Mouse (Mus musculus) heart, embryonic 10.5 days (tissue): ENCODE data around the gene Golga1. TPM values are rescaled to one million over a fixed set of nuclear protein-coding genes. Genes with fewer than 3 reads are reported as not detected.
"Not testable (repeated sequence)": the region's sequence is repeated elsewhere in the genome, so short reads cannot be mapped to it uniquely, and the experiment has no call there.

Experiments
- DNase-seq: peaks from one replicate; pipeline ENCODE4 v3.0.0-alpha.2; 2017; ENCODE audit warnings: low spot score
- H3K27ac ChIP-seq: fragments of 300-500 bp; sonication (generic); 2 replicates; pipeline ENCODE4 v1.5.1; 2016; ENCODE audit warnings: mild to moderate bottlenecking
- H3K27me3 ChIP-seq: fragments of 300-500 bp; sonication (generic); 2 replicates; pipeline ENCODE4 v1.6.1; 2016; ENCODE audit warnings: mild to moderate bottlenecking; ENCODE audit not compliant: poor library complexity, insufficient read depth, severe bottlenecking
- H3K36me3 ChIP-seq: fragments of 300-500 bp; sonication (generic); 2 replicates; pipeline ENCODE4 v1.6.1; 2016; ENCODE audit warnings: mild to moderate bottlenecking, moderate library complexity
- H3K4me1 ChIP-seq: fragments of 300-500 bp; sonication (generic); 2 replicates; pipeline ENCODE4 v1.6.1; 2016; ENCODE audit warnings: mild to moderate bottlenecking
- H3K4me3 ChIP-seq: fragments of 300-500 bp; sonication (generic); 2 replicates; pipeline ENCODE4 v1.5.1; 2016; ENCODE audit warnings: mild to moderate bottlenecking, moderate library complexity
- H3K9me3 ChIP-seq: fragments of 300-500 bp; sonication (generic); 2 replicates; pipeline ENCODE4 v1.6.1; 2016; ENCODE audit warnings: mild to moderate bottlenecking, moderate library complexity
- WGBS: fragments of 180-500 bp; shearing (Covaris S2); methylation state at CpG from one replicate; pipeline ENCODE4 v1.1.7; 2016; 5-methylcytosine and 5-hydroxymethylcytosine counted together
- polyA plus RNA-seq: library from polyadenylated mRNA; unstranded; fragments of >200 nt; fragmentation: Nextera tagmentation; extraction: Ambion mirVana; gene quantifications from 2 replicates; pipeline ENCODE4 v1.2.1, GENCODE M21; 2016

Gene Golga1
- 18.1 and 18.5 TPM in 2 replicates for polyA plus RNA-seq

DNA sequence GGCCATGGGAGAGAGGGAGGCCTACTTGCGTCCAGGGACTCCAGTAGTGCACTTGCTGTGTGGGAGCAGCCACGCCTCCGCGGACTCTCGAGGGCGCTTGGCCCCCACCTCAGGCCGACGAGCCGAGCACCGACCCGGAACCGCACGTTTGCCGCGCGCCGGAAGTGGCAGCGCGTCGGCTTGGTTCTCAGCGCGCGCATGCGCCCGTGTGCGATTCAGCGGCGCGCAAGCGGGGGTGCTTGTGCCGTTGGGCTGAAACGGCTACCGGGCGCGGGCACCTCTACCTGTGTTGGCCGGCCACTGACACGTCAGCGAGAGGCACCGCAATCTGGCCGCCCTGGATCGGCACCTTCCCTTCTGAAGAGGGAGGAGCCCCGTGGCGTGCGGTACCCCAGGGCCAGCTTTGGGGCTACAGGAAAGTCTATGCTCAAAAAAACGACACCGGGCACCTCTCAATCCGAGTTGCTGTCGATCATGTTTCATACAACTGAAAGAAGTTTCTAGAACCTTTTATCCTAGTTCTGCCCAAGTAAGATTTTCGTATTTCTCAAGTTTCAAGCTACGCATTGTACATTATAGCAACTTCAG lies at the start of gene Golga1:
Golga1 (minus strand) TSS at position 142 of the 588 bp plus-strand sequence.
- Histone ChIP-seq H3K4me1 (peaks cover 2% of the 10 kb centered on the region; the same call in 1 of the 2 replicates), H3K27me3 (no peaks in the 10 kb centered on the region), H3K27ac (peak within 1 kb of the TSS; percentile 96), H3K36me3 (peaks cover 12% of the 10 kb centered on the region; the same call in 1 of the 2 replicates), H3K4me3 (peak within 1 kb of the TSS; percentile 94), H3K9me3 (no peaks in the 10 kb centered on the region)
- under 1% methylated on average over 50 of the region's 50 CpGs for WGBS
- peak; percentile 96 for DNase-seq

DNA sequence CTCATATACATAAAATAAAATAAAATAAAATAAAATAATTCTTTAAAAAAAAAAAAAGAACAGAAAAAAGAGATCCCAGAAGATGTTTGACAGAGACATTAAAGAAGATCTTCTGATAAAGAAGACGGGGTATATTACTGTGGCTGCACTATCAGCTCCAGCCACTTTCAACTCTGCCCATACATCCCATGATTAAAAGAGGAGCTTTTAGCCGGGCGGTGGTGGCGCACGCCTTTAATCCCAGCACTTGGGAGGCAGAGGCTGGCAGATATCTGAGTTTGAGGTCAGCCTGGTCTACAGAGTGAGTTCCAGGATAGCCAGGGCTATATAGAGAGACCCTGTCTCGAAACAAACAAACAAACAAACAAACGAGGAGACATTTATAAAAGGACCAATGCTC lies 48.8 kb upstream of the Golga1 start:
- no peaks in the 10 kb centered on the region for H3K4me1 ChIP-seq
- H3K27ac ChIP-seq = no peak overlapping the region
- H3K27me3 ChIP-seq = no peaks in the 10 kb centered on the region
- 86% methylated on average over 7 of the region's 7 CpGs for WGBS
- no peak overlapping the region for H3K4me3 ChIP-seq
- H3K9me3 ChIP-seq = no peaks in the 10 kb centered on the region
- no peak for DNase-seq
- peaks cover 30% of the 10 kb centered on the region for H3K36me3 ChIP-seq

DNA sequence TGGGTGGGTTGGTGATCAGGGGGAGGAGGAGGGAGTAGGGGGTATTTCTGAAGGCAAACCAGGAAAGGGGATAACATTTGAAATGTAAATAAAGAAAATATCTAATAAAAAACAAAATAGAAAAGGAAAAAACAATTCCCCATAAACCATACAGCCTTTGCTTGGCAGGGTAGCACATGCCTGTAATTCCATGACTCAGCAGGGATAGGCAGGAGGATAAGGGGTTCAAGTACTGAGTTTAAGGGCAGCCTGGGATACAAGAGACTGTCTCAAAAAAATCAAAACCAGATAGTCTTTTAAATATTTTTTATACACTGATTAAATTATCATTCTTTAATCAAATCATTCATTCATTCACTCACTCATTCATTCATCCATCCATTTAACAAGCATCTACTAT lies 45.2 kb upstream of the Golga1 start:
- DNase-seq = no peak
- no peak overlapping the region for H3K4me3 ChIP-seq
- H3K4me1 ChIP-seq = no peaks in the 10 kb centered on the region
- H3K36me3 ChIP-seq = peaks cover 23% of the 10 kb centered on the region
- H3K27ac ChIP-seq = no peak overlapping the region
- no peaks in the 10 kb centered on the region for H3K9me3 ChIP-seq
- H3K27me3 ChIP-seq = no peaks in the 10 kb centered on the region

DNA sequence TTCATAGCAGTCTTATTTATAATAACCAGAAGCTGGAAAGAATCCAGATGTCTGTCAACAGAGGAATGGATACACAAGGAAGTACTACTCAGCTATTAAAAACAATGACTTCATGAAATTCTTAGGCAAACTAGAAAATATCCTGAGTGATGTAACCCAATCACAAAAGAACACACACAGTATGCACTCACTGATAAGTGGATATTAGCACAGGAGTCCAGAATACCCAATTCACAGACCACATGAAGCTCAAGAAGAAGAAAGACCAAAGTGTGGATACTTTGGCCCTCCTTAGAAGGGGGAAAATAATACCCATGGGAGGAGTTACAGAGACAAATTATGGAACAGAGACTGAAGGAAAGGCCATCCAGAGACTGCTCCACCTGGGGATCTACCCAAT lies 44.4 kb upstream of the Golga1 start:
- not testable (repeated sequence) for H3K9me3 ChIP-seq, H3K4me1 ChIP-seq, H3K27ac ChIP-seq, H3K4me3 ChIP-seq, DNase-seq, H3K27me3 ChIP-seq
- peaks cover 23% of the 10 kb centered on the region for H3K36me3 ChIP-seq

DNA sequence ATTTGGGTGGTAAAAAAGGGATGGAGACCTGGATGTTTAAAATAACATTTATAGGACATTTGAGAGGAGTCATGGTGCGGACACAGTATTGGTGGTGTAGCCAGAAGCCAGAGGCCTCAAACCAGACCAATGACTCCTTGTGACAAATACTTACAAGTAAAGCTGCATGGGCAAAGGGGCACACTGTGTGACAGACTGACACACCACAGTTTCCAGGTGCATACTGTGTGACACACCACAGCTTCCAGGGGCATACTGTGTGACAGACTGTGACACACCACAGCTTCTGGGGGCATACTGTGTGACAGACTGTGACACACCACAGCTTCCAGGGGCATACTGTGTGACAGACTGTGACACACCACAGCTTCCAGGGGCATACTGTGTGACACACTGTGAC lies 34.6 kb upstream of the Golga1 start:
- H3K27me3 ChIP-seq = not testable (repeated sequence)

DNA sequence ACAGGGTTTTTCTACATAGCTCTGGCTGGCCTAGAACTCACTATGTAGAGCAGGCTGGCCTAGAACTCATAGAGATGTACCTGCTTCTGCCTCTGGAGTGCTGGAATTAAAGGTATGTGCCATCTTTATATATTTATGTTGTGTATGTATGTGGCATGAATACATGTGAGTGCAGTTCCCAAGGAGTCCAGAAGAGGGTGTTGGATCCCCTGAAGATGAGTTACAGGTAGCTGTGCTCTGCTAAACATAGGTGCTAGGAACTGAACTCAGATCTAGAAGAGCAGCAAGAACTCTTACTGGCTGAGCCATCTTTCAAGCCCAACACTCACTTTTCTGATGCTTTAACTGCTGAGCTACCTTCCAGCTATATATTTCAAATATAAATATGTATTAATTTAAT lies 32.7 kb upstream of the Golga1 start:
- H3K4me3 ChIP-seq = no peak overlapping the region
- H3K4me1 ChIP-seq = no peaks in the 10 kb centered on the region
- no peak for DNase-seq
- H3K27ac ChIP-seq = no peak overlapping the region
- no peaks in the 10 kb centered on the region for H3K9me3 ChIP-seq
- H3K27me3 ChIP-seq = no peaks in the 10 kb centered on the region
- H3K36me3 ChIP-seq = peaks cover 34% of the 10 kb centered on the region

More for the DNA sequence above, 34.6 kb upstream of the Golga1 start:
- H3K36me3 ChIP-seq = peaks cover 32% of the 10 kb centered on the region
- not testable (repeated sequence) for H3K4me1 ChIP-seq, DNase-seq, H3K27ac ChIP-seq, H3K4me3 ChIP-seq, H3K9me3 ChIP-seq
- WGBS = 80% methylated on average over 1 of the region's 1 CpGs

DNA sequence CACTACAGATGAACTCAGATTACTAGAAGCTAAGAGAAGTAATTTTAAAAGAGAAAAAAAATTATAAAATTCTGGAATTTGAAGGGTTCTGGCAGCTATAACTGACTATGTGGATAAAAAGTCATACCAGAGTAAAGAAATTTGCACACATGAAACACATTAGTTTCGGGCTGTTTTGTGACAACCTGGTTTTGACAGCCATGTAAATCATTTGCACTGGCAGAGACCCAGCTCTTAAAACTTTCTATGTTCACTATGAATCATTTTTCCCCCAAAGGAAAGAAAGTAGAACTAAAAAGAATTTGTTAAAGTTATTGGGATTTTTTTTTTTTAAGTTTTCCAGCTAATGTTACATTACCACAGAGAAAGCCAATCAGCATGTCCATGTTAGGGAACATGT lies 26.6 kb upstream of the Golga1 start:
- DNase-seq = no peak
- H3K27ac ChIP-seq = no peak overlapping the region
- H3K27me3 ChIP-seq = no peaks in the 10 kb centered on the region
- peaks cover 20% of the 10 kb centered on the region for H3K36me3 ChIP-seq
- no peak overlapping the region for H3K4me3 ChIP-seq
- WGBS = 91% methylated on average over 1 of the region's 1 CpGs
- no peaks in the 10 kb centered on the region for H3K9me3 ChIP-seq
- H3K4me1 ChIP-seq = no peaks in the 10 kb centered on the region

DNA sequence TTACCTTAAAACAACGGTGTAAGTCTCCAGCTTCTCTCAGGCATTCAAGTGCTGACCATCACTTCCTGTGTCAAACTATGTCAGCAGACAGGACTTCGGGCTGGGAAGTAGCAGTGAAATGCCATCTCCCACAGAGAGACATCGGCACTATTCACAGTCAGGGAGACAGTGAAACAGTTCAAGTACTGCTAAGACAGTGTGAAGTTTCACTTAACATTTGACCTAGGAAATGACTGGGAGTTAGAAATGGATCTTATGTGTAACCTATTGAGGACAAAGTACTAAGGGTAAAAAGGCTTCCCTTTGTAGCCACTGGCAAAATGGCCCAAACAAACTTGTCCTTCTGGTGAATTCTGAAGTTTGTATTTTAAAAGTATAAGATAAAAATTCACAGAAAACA lies 17.4 kb upstream of the Golga1 start:
- 85% methylated on average over 3 of the region's 3 CpGs for WGBS
- Histone ChIP-seq H3K27me3 (no peaks in the 10 kb centered on the region), H3K9me3 (no peaks in the 10 kb centered on the region), H3K27ac (no peak overlapping the region), H3K4me1 (no peaks in the 10 kb centered on the region), H3K36me3 (peaks cover 30% of the 10 kb centered on the region; the same call in 1 of the 2 replicates), H3K4me3 (no peak overlapping the region)
- no peak for DNase-seq

DNA sequence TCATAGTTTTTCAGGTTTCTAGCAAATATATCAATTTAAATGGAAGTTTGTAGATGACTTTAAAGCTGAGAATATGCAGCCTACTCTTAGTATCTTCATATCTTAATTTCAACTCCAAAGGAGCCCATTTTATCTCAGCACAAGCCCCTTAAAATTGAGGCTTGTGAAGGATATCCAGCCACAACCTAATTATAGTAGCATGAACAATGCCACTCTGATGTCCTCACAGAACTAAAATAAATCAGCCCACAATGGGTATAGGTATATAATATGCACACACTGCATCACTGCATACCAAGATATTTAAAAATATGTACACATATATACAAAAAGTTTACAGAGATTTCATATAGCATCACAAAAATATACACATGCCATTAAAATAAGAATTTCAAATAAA lies 5.3 kb upstream of the Golga1 start:
- Histone ChIP-seq H3K36me3 (no peaks in the 10 kb centered on the region), H3K4me3 (no peak overlapping the region), H3K9me3 (no peaks in the 10 kb centered on the region), H3K4me1 (no peaks in the 10 kb centered on the region), H3K27me3 (no peaks in the 10 kb centered on the region), H3K27ac (no peak overlapping the region)
- DNase-seq = no peak

DNA sequence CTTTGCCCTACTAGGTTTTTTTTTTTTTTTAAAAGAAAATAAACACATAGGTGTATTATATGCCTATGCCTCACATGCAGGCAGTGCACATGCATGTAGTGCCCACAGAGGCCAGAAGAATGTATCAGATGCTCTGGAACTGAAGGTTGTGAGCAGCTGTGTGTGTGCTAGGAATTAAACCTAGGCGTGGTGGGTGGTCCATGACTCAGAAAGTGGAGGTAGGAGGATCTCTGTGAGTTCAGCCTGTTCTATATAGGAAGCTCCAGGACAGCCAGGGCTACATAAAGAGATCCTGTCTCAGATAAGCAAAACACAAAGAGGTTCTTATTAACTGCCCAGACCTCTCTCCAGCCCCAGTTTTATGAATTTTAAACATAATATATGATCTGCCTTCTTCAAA lies 3.8 kb upstream of the Golga1 start:
- no peak overlapping the region for H3K27ac ChIP-seq
- 73% methylated on average over 1 of the region's 1 CpGs for WGBS
- H3K4me3 ChIP-seq = no peak overlapping the region
- DNase-seq = no peak
- no peaks in the 10 kb centered on the region for H3K27me3 ChIP-seq
- no peaks in the 10 kb centered on the region for H3K36me3 ChIP-seq
- H3K9me3 ChIP-seq = no peaks in the 10 kb centered on the region
- H3K4me1 ChIP-seq = peaks cover 1% of the 10 kb centered on the region; the same call in 1 of the 2 replicates

DNA sequence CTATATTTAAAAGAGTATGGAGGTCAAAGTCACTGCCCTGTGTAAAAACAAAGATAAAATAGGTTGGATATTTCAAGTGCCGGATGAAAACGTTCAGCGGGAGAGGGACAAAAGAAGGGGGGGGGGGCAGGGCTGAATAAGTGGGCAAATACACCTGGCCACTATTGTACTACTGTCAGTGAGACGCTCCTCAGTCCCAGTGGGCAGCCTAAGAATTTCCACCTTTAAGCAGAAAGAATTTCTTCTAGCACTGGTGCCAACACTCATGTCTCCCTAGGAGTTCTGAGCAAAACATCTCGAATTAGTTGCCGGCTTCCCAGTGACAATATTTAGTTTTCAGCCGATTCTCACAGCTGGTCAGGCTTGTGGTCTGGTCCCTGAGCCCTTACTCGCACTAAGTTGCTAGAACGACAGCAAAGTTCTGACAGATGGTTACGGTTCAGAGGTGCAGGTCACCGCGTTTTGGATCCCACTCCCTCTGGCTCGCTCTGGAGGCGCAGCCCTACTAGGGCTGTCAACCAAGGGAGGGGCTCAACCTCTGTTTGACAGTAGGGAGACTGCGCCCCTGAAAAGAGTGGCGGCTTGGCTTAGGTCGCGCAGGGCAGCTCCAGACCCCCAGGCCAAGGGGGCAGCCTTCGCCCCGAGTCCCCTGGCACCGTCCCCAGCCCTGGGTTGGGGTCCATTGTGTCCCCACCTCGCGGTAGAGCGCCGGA lies 498 bp downstream of the Golga1 start:
- Histone ChIP-seq H3K27ac (peak overlapping the region; percentile 96), H3K4me3 (peak overlapping the region; percentile 94), H3K4me1 (peaks cover 2% of the 10 kb centered on the region; the same call in 1 of the 2 replicates), H3K27me3 (no peaks in the 10 kb centered on the region), H3K9me3 (no peaks in the 10 kb centered on the region), H3K36me3 (peaks cover 18% of the 10 kb centered on the region)
- no peak for DNase-seq
- 6% methylated on average over 25 of the region's 25 CpGs for WGBS

DNA sequence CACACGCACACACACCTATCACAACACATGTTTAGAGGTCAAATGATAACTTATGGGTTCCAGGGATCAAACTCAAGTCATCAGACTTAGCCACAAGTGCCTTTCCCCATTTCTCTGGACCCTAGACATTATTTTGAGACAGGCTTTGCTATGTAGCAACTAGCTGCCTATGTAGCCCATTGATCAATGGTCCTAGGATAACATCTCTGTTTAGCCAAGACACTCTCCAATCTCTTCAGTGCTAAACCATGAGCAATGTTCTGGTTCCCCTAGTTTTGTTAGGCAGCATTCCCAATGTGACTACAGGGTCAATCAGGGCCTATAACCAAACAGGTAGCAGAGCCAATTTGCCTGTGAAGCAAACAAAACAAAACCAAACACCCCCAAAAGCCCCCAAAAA lies 16.8 kb downstream of the Golga1 start:
- H3K36me3 ChIP-seq = peaks cover 86% of the 10 kb centered on the region
- H3K9me3 ChIP-seq = no peaks in the 10 kb centered on the region
- no peaks in the 10 kb centered on the region for H3K27me3 ChIP-seq
- no peak for DNase-seq
- 88% methylated on average over 1 of the region's 1 CpGs for WGBS
- H3K4me1 ChIP-seq = no peaks in the 10 kb centered on the region
- H3K27ac ChIP-seq = no peak overlapping the region
- H3K4me3 ChIP-seq = no peak overlapping the region

DNA sequence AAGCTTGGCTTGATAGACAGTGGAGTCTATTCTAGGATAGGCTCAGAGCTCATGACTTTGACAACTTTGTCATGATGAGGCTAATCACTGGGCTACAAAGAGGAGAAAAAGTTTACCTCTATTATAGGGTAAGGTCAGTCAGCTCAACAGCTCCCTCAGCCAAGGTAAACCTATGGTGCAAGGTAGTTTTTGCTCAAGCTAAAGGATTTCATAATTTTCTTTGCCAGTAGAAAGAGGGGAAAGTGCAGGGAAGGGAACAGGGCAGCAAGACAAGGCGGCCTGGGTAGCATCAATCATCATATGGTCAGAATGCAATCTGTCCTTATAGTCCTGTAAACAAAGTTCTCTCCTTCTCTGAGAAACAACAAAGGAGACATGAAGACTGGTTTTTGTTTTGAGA lies 25.1 kb downstream of the Golga1 start:
- H3K4me3 ChIP-seq = no peak overlapping the region
- peaks cover 80% of the 10 kb centered on the region for H3K36me3 ChIP-seq
- no peaks in the 10 kb centered on the region for H3K27me3 ChIP-seq
- no peak for DNase-seq
- H3K9me3 ChIP-seq = no peaks in the 10 kb centered on the region
- WGBS = 93% methylated on average over 1 of the region's 1 CpGs
- H3K4me1 ChIP-seq = no peaks in the 10 kb centered on the region
- H3K27ac ChIP-seq = no peak overlapping the region

DNA sequence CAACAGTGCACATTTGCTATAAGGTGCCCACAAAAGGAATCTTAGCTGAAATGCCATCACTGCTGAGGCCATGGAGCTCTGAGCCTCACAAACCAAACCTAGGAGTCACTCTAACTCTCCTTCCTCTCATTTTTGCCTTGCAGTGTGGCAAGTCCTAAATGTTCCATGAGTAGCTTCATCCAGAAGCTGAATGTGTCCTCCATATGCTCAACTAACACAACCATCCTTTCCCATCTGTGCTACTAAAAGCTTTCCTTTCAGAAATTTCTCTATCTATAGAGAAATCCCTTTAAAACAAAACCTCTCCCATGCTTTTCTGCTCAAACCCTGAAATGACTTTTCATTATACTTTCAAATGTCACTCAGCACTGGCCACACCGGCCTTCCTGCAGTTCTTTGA lies 33.7 kb downstream of the Golga1 start:
- peaks cover 81% of the 10 kb centered on the region for H3K36me3 ChIP-seq
- no peak overlapping the region for H3K27ac ChIP-seq
- no peak overlapping the region for H3K4me3 ChIP-seq
- 90% methylated on average over 1 of the region's 1 CpGs for WGBS
- no peak for DNase-seq
- no peaks in the 10 kb centered on the region for H3K27me3 ChIP-seq
- H3K9me3 ChIP-seq = no peaks in the 10 kb centered on the region
- H3K4me1 ChIP-seq = no peaks in the 10 kb centered on the region
